Mouse (Mus musculus): ENCODE measurements around the gene Bcas3.
A peak's percentile ranks its signal among the peaks of the same experiment; 100 is the strongest.

DNA sequence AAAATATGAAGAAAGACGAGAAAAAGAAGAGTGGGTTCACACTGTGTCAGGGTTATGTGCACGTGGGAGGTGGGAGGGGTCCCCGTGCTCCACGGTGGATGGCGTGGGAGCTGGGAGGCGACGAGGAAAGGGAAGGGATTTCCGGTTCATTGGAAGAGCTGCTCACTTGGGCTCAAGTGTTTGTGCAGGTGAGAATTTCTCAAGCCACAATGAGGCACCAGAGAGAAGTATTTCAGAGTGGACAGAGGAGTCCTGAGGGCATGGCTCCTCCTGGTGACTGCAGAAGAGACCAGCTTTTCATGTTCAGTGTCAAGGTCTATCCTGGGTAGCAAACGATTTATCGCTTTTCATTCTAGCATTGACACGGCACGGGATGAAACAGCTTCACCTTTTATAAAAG, 167.3 kb downstream of the Bcas3 start:
- TF ChIP-seq EP300 (IDR thresholded peaks at IDR 0.05; ENCODE audit: low read depth) (no peak), CTCF (IDR thresholded peaks at IDR 0.05; ENCODE audit: low read depth) (peak; percentile 28; the same call in 1 of the 2 replicates)
